Mouse (Mus musculus) brown adipose tissue, adult 24 weeks (tissue): ENCODE results near the gene Ccnd3. TPM values are rescaled to one million over a fixed set of nuclear protein-coding genes. Genes with fewer than 3 reads are reported as not detected.
A peak's percentile ranks its signal among the peaks of the same experiment; 100 is the strongest.
"Not testable (repeated sequence)": the region's sequence is repeated elsewhere in the genome, so short reads cannot be mapped to it uniquely, and the experiment has no call there.

Source experiments
- H3K27ac ChIP-seq: fragments of 200-500 bp; replicated peaks from 2 replicates; pipeline ENCODE4 v1.5.1; 2012; ENCODE audit warnings: low read depth, mild to moderate bottlenecking, low read length
- H3K4me1 ChIP-seq: fragments of 200-500 bp; 2 replicates; pipeline ENCODE4 v1.6.1; 2012; ENCODE audit warnings: low read length, mixed read lengths; ENCODE audit not compliant: control insufficient read depth, insufficient read depth, insufficient read length
- H3K4me3 ChIP-seq: fragments of 200-500 bp; 2 replicates; pipeline ENCODE4 v1.5.1; 2012; ENCODE audit warnings: low read depth, mild to moderate bottlenecking, low read length, moderate library complexity; ENCODE audit not compliant: insufficient read depth
- polyA plus RNA-seq: library from polyadenylated mRNA; stranded (reverse); fragments of >200 nt; gene quantifications from 2 replicates; pipeline ENCODE4 v1.2.4, GENCODE M21; 2012; ENCODE audit not compliant: missing spikeins, insufficient read depth, insufficient read length

The Ccnd3 gene
- polyA plus RNA-seq, 1 experiment = 48.4 TPM

- peaks cover 8% of the 10 kb centered on the region for H3K4me1 ChIP-seq
- peak within 1 kb of the TSS; percentile 96 for H3K27ac ChIP-seq
- H3K4me3 ChIP-seq = peak within 1 kb of the TSS; percentile 91
Measured at GRCm38 (mm10) chr17:47501946-47502706, 2.7 kb upstream of the Ccnd3 start, which contains the start of gene Taf8. Gene Taf8 (minus strand): TSS chr17:47502292.

GRCm38 (mm10) chr17:47502707-47503045 lies 2.2 kb upstream of the Ccnd3 start:
- not testable (repeated sequence) for H3K4me3 ChIP-seq, H3K27ac ChIP-seq

GRCm38 (mm10) chr17:47503689-47504088 lies 1.2 kb upstream of the Ccnd3 start:
- no peak overlapping the region for H3K27ac ChIP-seq
- H3K4me1 ChIP-seq = peaks cover 14% of the 10 kb centered on the region
- H3K4me3 ChIP-seq = no peak overlapping the region

More at GRCm38 (mm10) chr17:47502707-47503045, 2.2 kb upstream of the Ccnd3 start:
- peaks cover 14% of the 10 kb centered on the region for H3K4me1 ChIP-seq

GRCm38 (mm10) chr17:47504228-47504627 lies 623 bp upstream of the Ccnd3 start:
- peak overlapping the region; percentile 64; the same call in 1 of the 2 replicates for H3K4me3 ChIP-seq
- H3K4me1 ChIP-seq = peaks cover 14% of the 10 kb centered on the region
- no peak overlapping the region; the same call in 1 of the 2 replicates for H3K27ac ChIP-seq

GRCm38 (mm10) chr17:47505566-47505965 lies 715 bp downstream of the Ccnd3 start:
- Histone ChIP-seq H3K4me1 (peaks cover 14% of the 10 kb centered on the region), H3K27ac (peak overlapping the region; percentile 76), H3K4me3 (peak overlapping the region; percentile 64)

GRCm38 (mm10) chr17:47506042-47506441 lies 1.2 kb downstream of the Ccnd3 start:
- Histone ChIP-seq H3K4me3 (peak overlapping the region; percentile 64; the same call in 1 of the 2 replicates), H3K27ac (peak overlapping the region; percentile 29; the same call in 1 of the 2 replicates), H3K4me1 (peaks cover 15% of the 10 kb centered on the region)

GRCm38 (mm10) chr17:47506697-47507096 lies 1.8 kb downstream of the Ccnd3 start:
- Histone ChIP-seq H3K27ac (peak overlapping the region; percentile 73; the same call in 1 of the 2 replicates), H3K4me1 (peaks cover 12% of the 10 kb centered on the region), H3K4me3 (no peak overlapping the region)

GRCm38 (mm10) chr17:47507523-47507922 lies 2.7 kb downstream of the Ccnd3 start:
- peak overlapping the region; percentile 73 for H3K27ac ChIP-seq
- H3K4me3 ChIP-seq = peak overlapping the region; percentile 4; the same call in 1 of the 2 replicates
- peaks cover 19% of the 10 kb centered on the region for H3K4me1 ChIP-seq

DNA sequence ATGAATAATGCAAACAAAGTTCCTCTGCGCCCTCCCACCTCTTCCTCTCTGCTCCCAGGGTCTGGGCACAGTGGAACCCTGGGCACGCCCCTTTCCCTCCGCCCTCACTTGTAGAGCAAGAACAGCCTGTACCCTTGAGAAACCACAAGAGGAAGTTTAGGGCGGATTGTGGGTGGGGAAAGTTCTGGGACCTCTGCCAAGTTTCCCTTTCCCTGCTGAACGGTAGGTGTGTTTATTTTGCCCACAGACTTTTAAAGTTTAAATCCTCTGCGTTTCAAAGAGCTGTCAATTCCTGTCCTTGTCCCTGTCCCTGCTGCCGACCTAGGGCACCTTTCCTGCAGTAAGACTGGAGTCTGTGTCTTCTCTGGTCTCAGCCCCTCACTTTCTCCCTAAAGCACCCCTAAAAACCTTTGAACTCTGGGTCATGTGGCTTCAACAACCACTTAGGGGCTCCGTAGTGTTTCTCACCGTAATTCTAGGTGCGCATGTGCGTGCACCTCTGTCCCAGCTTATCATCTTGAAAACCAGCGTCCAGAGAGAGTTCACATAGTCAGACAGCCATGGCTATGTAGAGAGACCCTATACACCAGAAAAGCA lies 3.3 kb downstream of the Ccnd3 start:
- Histone ChIP-seq H3K4me1 (peaks cover 21% of the 10 kb centered on the region), H3K4me3 (peak overlapping the region; percentile 62), H3K27ac (peak overlapping the region; percentile 98)

- H3K27ac ChIP-seq = peak overlapping the region; percentile 63
- peaks cover 21% of the 10 kb centered on the region for H3K4me1 ChIP-seq
- no peak overlapping the region for H3K4me3 ChIP-seq
Measured at GRCm38 (mm10) chr17:47509031-47509705, 4.3 kb downstream of the Ccnd3 start.

DNA sequence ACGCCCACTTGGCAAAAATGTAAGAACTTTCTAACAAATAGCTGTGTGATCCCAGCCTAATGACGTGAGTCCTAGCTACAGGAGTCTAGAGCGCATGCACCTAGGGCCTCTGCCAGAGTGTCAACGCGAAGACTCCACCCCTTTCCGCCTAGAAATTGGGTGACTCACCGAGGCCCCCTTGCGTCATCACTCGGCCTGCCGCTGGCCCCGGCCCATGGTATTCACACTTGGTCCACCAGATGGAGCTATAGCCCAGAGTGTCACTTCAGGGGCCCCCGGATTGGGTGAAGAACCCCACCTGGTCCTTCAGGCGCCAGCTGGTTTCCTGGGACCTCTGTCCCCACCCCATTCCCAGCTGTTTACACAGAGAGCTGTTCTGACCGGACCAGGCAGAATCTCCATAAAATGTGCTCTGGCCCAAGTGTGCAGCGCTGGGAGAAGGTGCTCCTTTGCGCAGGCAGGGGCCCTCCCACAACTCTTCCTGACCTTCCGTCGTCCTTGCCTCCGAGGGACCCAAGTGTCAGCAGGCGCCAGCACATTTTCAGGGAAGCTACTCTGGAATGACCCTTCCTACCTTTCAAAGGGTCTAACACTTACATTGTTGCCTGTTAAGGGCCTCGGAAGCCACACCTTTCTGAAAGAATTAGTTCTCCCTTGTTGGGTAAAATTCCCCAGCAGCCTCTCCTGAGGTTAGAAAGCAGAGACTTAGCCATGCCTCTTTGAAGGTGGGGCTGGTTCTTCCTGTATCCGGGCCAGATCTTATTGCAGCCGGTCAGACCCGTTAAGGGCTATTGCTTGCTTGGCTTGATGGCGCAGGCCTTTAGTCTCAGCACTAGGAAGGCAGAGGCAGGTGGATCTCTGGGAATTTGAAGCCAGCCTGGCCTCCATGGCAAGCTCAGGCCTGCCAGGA lies 6.5 kb downstream of the Ccnd3 start:
- Histone ChIP-seq H3K4me1 (peaks cover 18% of the 10 kb centered on the region), H3K27ac (peak overlapping the region; percentile 97), H3K4me3 (peak overlapping the region; percentile 50)

GRCm38 (mm10) chr17:47512956-47513775 lies 8.3 kb downstream of the Ccnd3 start:
- Histone ChIP-seq H3K4me3 (no peak overlapping the region), H3K4me1 (peaks cover 13% of the 10 kb centered on the region), H3K27ac (peak overlapping the region; percentile 56; the same call in 1 of the 2 replicates)

GRCm38 (mm10) chr17:47515180-47515844 lies 10.5 kb downstream of the Ccnd3 start:
- H3K4me3 ChIP-seq = no peak overlapping the region
- no peak overlapping the region for H3K27ac ChIP-seq
- H3K4me1 ChIP-seq = peaks cover 13% of the 10 kb centered on the region
